Mouse (Mus musculus) liver, postnatal 0 days (tissue): ENCODE measurements around the gene Coa3.

Source experiments
- CTCF ChIP-seq: sonication (generic); IDR thresholded peaks from 2 replicates; pipeline ENCODE4 v1.5.1; 2016; ENCODE audit warnings: antibody characterized with exemption, low read depth
- EP300 ChIP-seq: IDR thresholded peaks from 2 replicates; pipeline ENCODE4 v1.6.1; 2016; ENCODE audit warnings: antibody characterized with exemption, low read depth, mild to moderate bottlenecking

- TF ChIP-seq CTCF = no peak
- TF ChIP-seq EP300 = no peak
Observed at GRCm38 (mm10) chr11:101252941-101253340, 26.0 kb downstream of the Coa3 start.
